ENCODE assay signal across 9 mouse cellular contexts in genomic region chr5:107513583-107513982, GRCm38 (mm10). TPM values are rescaled to one million over a fixed set of nuclear protein-coding genes. Genes with fewer than 3 reads are reported as not detected.
DNase-seq lines count a peak whose midpoint lies in the region; ATAC-seq and TF ChIP-seq lines count a peak whose summit lies in the region.
"Had no signal": no experiment of that assay in that cellular context is flagged by ENCODE, and none has a peak within 500 bp of the region (broad histone marks: within the 10 kb centered on the region; RNA-seq: fewer than 3 reads in every experiment).

No protein-coding gene starts in this region.

- no peaks in the 10 kb centered on the region; a peak in 1 of 4 replicates for H3K36me3 ChIP-seq in MEL (ENCODE audit: control insufficient read depth in 1 of 2, insufficient read depth in 2 of 2, low read length in 2 of 2)
- no peaks in the 10 kb centered on the region for H3K36me3 ChIP-seq in forebrain, embryonic 11.5 days (ENCODE audit: control insufficient read depth, insufficient read depth, low read length)
- H3K36me3 ChIP-seq: heart, embryonic 13.5 days had no signal

- no peak overlapping the region for H3K9ac ChIP-seq in MEL (ENCODE audit: control insufficient read depth, low read depth, low read length, poor library complexity, severe bottlenecking)
- H3K9ac ChIP-seq in forebrain, embryonic 11.5 days (ENCODE audit: low read length) = no peak overlapping the region
- H3K9ac ChIP-seq: heart, embryonic 13.5 days had no signal

- TF ChIP-seq RAD21 in MEL (IDR thresholded peaks at IDR 0.05; ENCODE audit: low read depth, low read length) = peak; percentile 83

- no peaks in the 10 kb centered on the region for H3K79me2 ChIP-seq in MEL (ENCODE audit: control insufficient read depth, insufficient read depth, low read length, poor library complexity)

- intact Hi-C loops in left cerebral cortex, postnatal 14 days (cut with DNase I) = no loop called here
- intact Hi-C loops in left cerebral cortex, postnatal 36 days (cut with DNase I) = no loop called here

- peak; percentile 61; the same call in 1 of the 2 replicates for ATAC-seq in cerebellum, adult (ENCODE audit: insufficient number of reproducible peaks, low FRiP score, low TSS enrichment)
- ATAC-seq in forebrain, embryonic 11.5 days (replicated peaks; ENCODE audit: low FRiP score) = no peak; the same call in 1 of the 2 replicates
- peak; percentile 100 for ATAC-seq in megakaryocyte progenitor cell, adult 5-6 weeks (replicated peaks; ENCODE audit: poor library complexity)

- H3K4me1 ChIP-seq in MEL (ENCODE audit: control insufficient read depth in 1 of 2, insufficient read depth in 2 of 2, low read length in 2 of 2) = peaks cover 0 to 6% of the 10 kb centered on the region in 2 experiments; a peak in 2 of 4 replicates
- H3K4me1 ChIP-seq in forebrain, embryonic 11.5 days (replicated peaks; ENCODE audit: control insufficient read depth, insufficient read depth, low read length) = no peaks in the 10 kb centered on the region
- H3K4me1 ChIP-seq: heart, embryonic 13.5 days had no signal

- H3K27ac ChIP-seq in MEL (ENCODE audit: control insufficient read depth, low read depth, low read length) = no peak overlapping the region
- H3K27ac ChIP-seq in forebrain, embryonic 11.5 days (ENCODE audit: low read depth, low read length) = no peak overlapping the region
- H3K27ac ChIP-seq: heart, embryonic 13.5 days had no signal

- H3K4me2 ChIP-seq in forebrain, embryonic 11.5 days (ENCODE audit: low read depth, low read length, severe bottlenecking) = no peak overlapping the region
- H3K4me2 ChIP-seq: heart, embryonic 13.5 days had no signal

- H3K27me3 ChIP-seq in MEL (ENCODE audit: control insufficient read depth in 1 of 2, insufficient read depth in 2 of 2, low read length in 2 of 2) = no peaks in the 10 kb centered on the region
- no peaks in the 10 kb centered on the region for H3K27me3 ChIP-seq in forebrain, embryonic 11.5 days (ENCODE audit: control insufficient read depth, insufficient read depth, low read length)
- H3K27me3 ChIP-seq: heart, embryonic 13.5 days had no signal

- peak; percentile 60 to 72 for DNase-seq in left cerebral cortex, postnatal 14 days (ENCODE audit: low spot score in 2 of 2)
- no peak for DNase-seq in left cerebral cortex, postnatal 36 days (ENCODE audit: low spot score in 2 of 2)
- DNase-seq in MEL (ENCODE audit: low read depth, low spot score) = peak; percentile 91
- peak; percentile 71 for DNase-seq in forebrain, embryonic 11.5 days (ENCODE audit: low spot score)
- DNase-seq in kidney, postnatal 14 days = peak; percentile 34
- DNase-seq in thymus, postnatal 14 days = peak; percentile 92

- no peak overlapping the region for H3K4me3 ChIP-seq in MEL (ENCODE audit: control insufficient read depth in 1 of 2, insufficient read depth in 1 of 2, low read depth in 2 of 2, low read length in 2 of 2)
- no peak overlapping the region for H3K4me3 ChIP-seq in forebrain, embryonic 11.5 days (ENCODE audit: low read depth, low read length)
- H3K4me3 ChIP-seq: heart, embryonic 13.5 days had no signal

- peak; percentile 73 to 90 (median 89) for TF ChIP-seq CTCF in MEL (IDR thresholded peaks at IDR 0.05 in 2 of 3, conservative IDR thresholded peaks at IDR 0.05 in 1 of 3; ENCODE audit: control insufficient read depth in 1 of 3, insufficient read depth in 1 of 3, low read depth in 2 of 3, low read length in 3 of 3, poor library complexity in 1 of 3, severe bottlenecking in 1 of 3)

- TF ChIP-seq POLR2A in MEL (IDR thresholded peaks at IDR 0.05; ENCODE audit: control insufficient read depth in 1 of 2, insufficient read depth in 1 of 2, low read depth in 1 of 2, low read length in 2 of 2, poor library complexity in 1 of 2) = no peak

- no peaks in the 10 kb centered on the region for H3K9me3 ChIP-seq in MEL (replicated peaks; ENCODE audit: insufficient read depth, low read length)
- H3K9me3 ChIP-seq in forebrain, embryonic 11.5 days (ENCODE audit: control insufficient read depth, low read length) = no peaks in the 10 kb centered on the region
- H3K9me3 ChIP-seq: heart, embryonic 13.5 days had no signal

- TF ChIP-seq EP300 in MEL (IDR thresholded peaks at IDR 0.05; ENCODE audit: low read depth in 1 of 2, low read length in 2 of 2) = peak in 1 of 2 experiments; percentile 45; a peak in 1 of 4 replicates

- 54% methylated on average over 7 of the region's 7 CpGs for WGBS in forebrain, embryonic 11.5 days

TF ChIP-seq in MEL, 35 proteins besides CTCF, POLR2A, EP300 and RAD21 (continues in another document):
- TF ChIP-seq CHD2 (IDR thresholded peaks at IDR 0.05; ENCODE audit: low read length) = no peak
- no peak for TF ChIP-seq GABPA (IDR thresholded peaks at IDR 0.05; ENCODE audit: low read depth, low read length)
- peak; percentile 38; the same call in 1 of the 2 replicates for TF ChIP-seq MXI1 (IDR thresholded peaks at IDR 0.05; ENCODE audit: low read depth, low read length)
- peak; percentile 18; the same call in 1 of the 2 replicates for TF ChIP-seq ETS1 (IDR thresholded peaks at IDR 0.05; ENCODE audit: low read depth, low read length)
- TF ChIP-seq MYC (IDR thresholded peaks at IDR 0.05; ENCODE audit: low read depth, low read length) = peak; percentile 68; the same call in 1 of the 2 replicates
- TF ChIP-seq HCFC1 (IDR thresholded peaks at IDR 0.05; ENCODE audit: low read depth, low read length) = 0 out of 2 replicates have a peak, but pooled peaks have one; percentile 24
- TF ChIP-seq NRF1 (IDR thresholded peaks at IDR 0.05; ENCODE audit: insufficient read depth, low read depth, low read length, poor library complexity, severe bottlenecking) = no peak
- no peak for TF ChIP-seq BHLHE40 (IDR thresholded peaks at IDR 0.05; ENCODE audit: borderline replicate concordance, low read depth, low read length)
- no peak for TF ChIP-seq CHD1 (IDR thresholded peaks at IDR 0.05; ENCODE audit: low read depth, low read length)
- TF ChIP-seq SMC3 (IDR thresholded peaks at IDR 0.05; ENCODE audit: low read depth, low read length) = peak; percentile 92
- TF ChIP-seq POLR2AphosphoS2 (IDR thresholded peaks at IDR 0.05; ENCODE audit: low read length) = no peak
- no peak for TF ChIP-seq UBTF (IDR thresholded peaks at IDR 0.05; ENCODE audit: borderline replicate concordance, insufficient read depth, low read depth, low read length)
- peak; percentile 77 for TF ChIP-seq ZC3H11A (IDR thresholded peaks at IDR 0.05; ENCODE audit: low read depth, low read length)
- no peak for TF ChIP-seq TAL1 (IDR thresholded peaks at IDR 0.05; ENCODE audit: low read length)
- no peak for TF ChIP-seq TBP (IDR thresholded peaks at IDR 0.05; ENCODE audit: low read depth, low read length)
- TF ChIP-seq ZKSCAN1 (IDR thresholded peaks at IDR 0.05; ENCODE audit: low read depth, low read length) = no peak
- TF ChIP-seq SIN3A (IDR thresholded peaks at IDR 0.05; ENCODE audit: low read length) = 0 out of 2 replicates have a peak, but pooled peaks have one; percentile 30
- TF ChIP-seq E2F4 (IDR thresholded peaks at IDR 0.05; ENCODE audit: borderline replicate concordance, low read depth, low read length) = no peak
- no peak for TF ChIP-seq RCOR1 (IDR thresholded peaks at IDR 0.05; ENCODE audit: low read depth, low read length)
- 0 out of 2 replicates have a peak, but pooled peaks have one; percentile 25 for TF ChIP-seq JUND (IDR thresholded peaks at IDR 0.05; ENCODE audit: low read depth, low read length)
- TF ChIP-seq MAZ (IDR thresholded peaks at IDR 0.05; ENCODE audit: low read depth, low read length) = 0 out of 2 replicates have a peak, but pooled peaks have one; percentile 24
- TF ChIP-seq GATA1 (IDR thresholded peaks at IDR 0.05; ENCODE audit: low read depth, low read length) = no peak
- TF ChIP-seq KAT2A (conservative IDR thresholded peaks at IDR 0.05; ENCODE audit: low read depth, low read length) = no peak
- TF ChIP-seq NELFE (IDR thresholded peaks at IDR 0.05; ENCODE audit: low read depth, low read length) = 0 out of 2 replicates have a peak, but pooled peaks have one; percentile 19
- TF ChIP-seq ZNF384 (IDR thresholded peaks at IDR 0.05; ENCODE audit: low read depth, low read length) = no peak
- no peak for TF ChIP-seq USF2 (IDR thresholded peaks at IDR 0.05; ENCODE audit: borderline replicate concordance in 1 of 2, insufficient read depth in 1 of 2, low read depth in 1 of 2, low read length in 2 of 2)
- no peak for TF ChIP-seq MYB (IDR thresholded peaks at IDR 0.05; ENCODE audit: low read depth, low read length)
- TF ChIP-seq MEF2A (IDR thresholded peaks at IDR 0.05; ENCODE audit: extremely low read depth, insufficient replicate concordance, low read depth, low read length, poor library complexity, severe bottlenecking) = no peak
- 0 out of 2 replicates have a peak, but pooled peaks have one; percentile 30 for TF ChIP-seq MAX (IDR thresholded peaks at IDR 0.05; ENCODE audit: low read length)
- no peak for TF ChIP-seq MAFK (IDR thresholded peaks at IDR 0.05; ENCODE audit: borderline replicate concordance, low read depth, low read length)
- TF ChIP-seq ELF1 (IDR thresholded peaks at IDR 0.05; ENCODE audit: low read depth, low read length) = 0 out of 2 replicates have a peak, but pooled peaks have one; percentile 31

RNA-seq across cellular contexts. Expression of gene Gm42669, which starts 6.2 kb away (rescaled TPM):
- under 1 TPM; 0.66 to 0.76 TPM for total RNA-seq in left cerebral cortex, postnatal 14 days (2021)
- under 1 TPM; 0.30 to 0.59 TPM for total RNA-seq in left cerebral cortex, postnatal 36 days (2021)
- 0.04 TPM in 1 of 2 replicates, not detected in the other for total RNA-seq in MEL (2012; rRNA removed)
- under 1 TPM in 1 of 2 experiments, not detected in 1; 0.21 TPM for polyA plus RNA-seq in MEL (2012; ENCODE audit: insufficient read depth in 1 of 2, insufficient read length in 2 of 2, low read depth in 1 of 2, low replicate concordance in 2 of 2, missing spikeins in 1 of 2)
- polyA plus RNA-seq in forebrain, embryonic 11.5 days (2014; fragmentation: Nextera tagmentation; extraction: Ambion mirVana) = 0.48 and 0.63 TPM in 2 replicates
- 0.15 TPM in 1 of 2 replicates, not detected in the other for total RNA-seq in megakaryocyte progenitor cell, adult 5-6 weeks (2015)
- 0.07 and 0.62 TPM in 2 replicates for total RNA-seq in megakaryocyte progenitor cell, adult 5-6 weeks (2017)

RNA-seq across cellular contexts. Expression of gene 1700028K03Rik, which starts 20.9 kb away (rescaled TPM):
- total RNA-seq in left cerebral cortex, postnatal 14 days (2021) = 1 to 10 TPM in 1 of 2 experiments, under 1 TPM in 1; 0.55 to 1.1 TPM
- total RNA-seq in left cerebral cortex, postnatal 36 days (2021) = 1 to 10 TPM in 1 of 2 experiments, under 1 TPM in 1; 0.62 to 2.1 TPM
- total RNA-seq in MEL (2012; rRNA removed) = not detected in 2 replicates
- polyA plus RNA-seq in MEL (2012; ENCODE audit: insufficient read depth in 1 of 2, insufficient read length in 2 of 2, low read depth in 1 of 2, low replicate concordance in 2 of 2, missing spikeins in 1 of 2) = not detected
- polyA plus RNA-seq in forebrain, embryonic 11.5 days (2014; fragmentation: Nextera tagmentation; extraction: Ambion mirVana) = 0.16 TPM in 1 of 2 replicates, not detected in the other
- 0.02 TPM in 1 of 2 replicates, not detected in the other for total RNA-seq in megakaryocyte progenitor cell, adult 5-6 weeks (2015)
- not detected in 2 replicates for total RNA-seq in megakaryocyte progenitor cell, adult 5-6 weeks (2017)

Comparison
In these comparisons a context has a peak if more than half of its experiments do, and no peak if none do; other contexts are left out.
1. DNase-seq: peak in left cerebral cortex, postnatal 14 days (2 of 2), MEL (single experiment), forebrain, embryonic 11.5 days (single experiment), kidney, postnatal 14 days (single experiment) and thymus, postnatal 14 days (single experiment); none in left cerebral cortex, postnatal 36 days (0 of 2).